Mouse (Mus musculus): ENCODE measurements at regions not wholly inside any gene's neighbourhood (a gene's known extent, or its start where the extent isn't known, plus 50 kb on each side); places are given as distances from the start of the nearest gene placed in this dataset.
A peak's percentile ranks its signal among the peaks of the same experiment; 100 is the strongest.

DNA sequence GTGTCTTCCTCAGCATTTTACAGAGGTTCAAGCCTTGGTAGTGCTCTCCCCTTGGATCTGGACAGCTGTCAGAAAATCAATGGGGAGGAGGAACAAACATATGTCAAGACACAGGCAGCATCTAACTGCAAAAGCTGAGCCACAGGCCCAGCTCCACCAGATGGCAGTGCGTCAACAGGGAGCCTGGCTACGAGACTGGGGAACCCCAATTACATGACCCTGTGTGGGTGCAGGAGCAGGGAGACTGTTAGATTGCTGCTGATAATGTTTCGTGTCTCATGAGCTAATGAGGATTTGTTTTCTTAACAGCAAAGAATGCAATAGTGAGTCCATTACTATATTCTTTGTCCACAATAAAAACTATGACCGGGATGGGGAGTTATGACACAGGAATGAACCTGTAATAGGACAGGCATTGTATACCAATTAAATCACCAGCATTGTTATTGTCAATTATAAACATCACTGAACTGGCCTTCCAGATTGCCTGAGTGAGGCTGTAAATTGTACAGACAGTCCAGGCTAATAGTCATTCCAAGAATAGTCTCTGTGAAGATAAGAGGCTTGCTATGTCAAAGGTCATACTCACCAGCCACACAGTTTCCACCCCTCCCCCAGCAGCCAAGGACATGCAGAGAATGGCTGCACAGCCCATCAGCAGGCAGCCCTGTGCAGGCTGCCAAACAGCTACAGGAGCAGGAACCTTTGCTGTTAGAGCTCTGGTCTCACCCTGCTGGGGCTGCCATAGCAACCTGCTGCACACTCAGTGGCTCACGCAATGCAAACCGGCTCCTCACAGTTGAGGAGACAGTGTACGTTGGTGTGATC lies 58.8 kb upstream of the Barx2 start:
- peak; percentile 1 for DNase-seq (ENCODE audit: low read depth)

GRCm38 (mm10) chr9:31972629-31972993 lies 59.3 kb upstream of the Barx2 start:
- no peak for DNase-seq (ENCODE audit: low read depth)

DNA sequence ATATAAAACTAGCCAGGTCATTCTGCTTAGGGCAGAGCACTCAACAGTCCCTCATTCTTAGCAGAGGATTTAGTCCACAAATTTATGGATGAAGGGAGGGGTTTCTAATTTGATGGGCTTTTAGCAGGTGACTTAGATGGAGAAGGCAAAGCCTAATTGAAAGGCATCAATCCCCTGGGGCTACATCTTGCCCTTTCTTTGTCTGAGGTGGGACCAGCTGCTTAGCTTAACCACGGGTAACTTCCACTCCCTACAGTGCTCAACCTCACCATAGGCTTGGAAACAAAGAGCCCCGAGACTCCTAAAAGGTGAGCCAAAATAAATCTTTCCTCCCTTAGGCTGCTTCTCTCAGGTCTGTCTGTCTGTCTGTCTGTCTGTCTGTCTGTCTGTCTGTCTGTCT lies 62.9 kb upstream of the Barx2 start:
- DNase-seq (ENCODE audit: low read depth), result no peak

- DNase-seq (ENCODE audit: low read depth), result no peak
Observed at GRCm38 (mm10) chr9:31978071-31978470, 64.8 kb upstream of the Barx2 start.

GRCm38 (mm10) chr9:31979211-31979610 lies 65.9 kb upstream of the Barx2 start:
- DNase-seq (ENCODE audit: low read depth), result no peak

DNA sequence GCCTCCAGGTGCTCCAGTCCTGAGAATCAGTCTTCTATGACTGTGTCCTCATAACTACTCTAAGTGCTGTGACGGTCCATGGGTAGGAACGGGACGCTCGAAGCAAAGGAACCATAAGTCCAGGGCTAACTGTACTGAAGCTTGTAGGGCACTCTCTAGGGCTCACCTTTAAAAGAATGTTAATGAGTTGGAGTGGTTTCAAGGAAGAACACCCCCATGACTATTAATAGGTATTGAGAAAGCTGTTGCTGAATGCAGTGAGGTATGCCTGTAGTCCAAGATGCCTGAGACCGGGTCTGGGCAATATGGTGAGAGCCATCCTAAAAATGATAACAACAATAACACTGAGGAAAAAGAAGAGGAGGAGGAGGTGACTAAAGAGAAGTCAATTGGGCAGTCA lies 67.2 kb upstream of the Barx2 start:
- DNase-seq (ENCODE audit: low read depth), result no peak

- no peak for DNase-seq (ENCODE audit: low read depth)
Observed at GRCm38 (mm10) chr9:31983759-31984586, 70.7 kb upstream of the Barx2 start.

GRCm38 (mm10) chr9:31988826-31989225 lies 75.6 kb upstream of the Barx2 start:
- DNase-seq (ENCODE audit: low read depth), result no peak

GRCm38 (mm10) chr9:31989581-31990360 lies 76.5 kb upstream of the Barx2 start:
- no peak for DNase-seq (ENCODE audit: low read depth)

DNA sequence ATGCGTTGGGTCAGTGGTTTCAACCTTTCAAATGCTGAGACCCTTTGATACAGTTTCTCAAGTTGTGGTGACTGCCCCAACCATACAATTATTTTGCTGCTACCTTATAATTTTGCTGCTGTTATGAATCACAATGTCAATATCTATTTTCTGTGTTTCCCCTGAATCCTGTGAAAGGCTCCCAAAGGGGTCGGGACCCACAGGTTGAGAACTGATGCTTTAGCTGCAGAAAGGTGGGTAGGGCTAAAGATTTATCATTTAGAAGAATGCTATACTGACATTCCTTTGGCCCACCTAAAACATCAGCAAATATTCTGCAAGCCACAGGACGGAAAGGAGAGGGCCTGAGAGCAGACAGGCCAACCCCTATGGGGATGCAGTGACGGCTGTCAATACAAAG lies 77.2 kb upstream of the Barx2 start:
- no peak for DNase-seq (ENCODE audit: low read depth)

DNA sequence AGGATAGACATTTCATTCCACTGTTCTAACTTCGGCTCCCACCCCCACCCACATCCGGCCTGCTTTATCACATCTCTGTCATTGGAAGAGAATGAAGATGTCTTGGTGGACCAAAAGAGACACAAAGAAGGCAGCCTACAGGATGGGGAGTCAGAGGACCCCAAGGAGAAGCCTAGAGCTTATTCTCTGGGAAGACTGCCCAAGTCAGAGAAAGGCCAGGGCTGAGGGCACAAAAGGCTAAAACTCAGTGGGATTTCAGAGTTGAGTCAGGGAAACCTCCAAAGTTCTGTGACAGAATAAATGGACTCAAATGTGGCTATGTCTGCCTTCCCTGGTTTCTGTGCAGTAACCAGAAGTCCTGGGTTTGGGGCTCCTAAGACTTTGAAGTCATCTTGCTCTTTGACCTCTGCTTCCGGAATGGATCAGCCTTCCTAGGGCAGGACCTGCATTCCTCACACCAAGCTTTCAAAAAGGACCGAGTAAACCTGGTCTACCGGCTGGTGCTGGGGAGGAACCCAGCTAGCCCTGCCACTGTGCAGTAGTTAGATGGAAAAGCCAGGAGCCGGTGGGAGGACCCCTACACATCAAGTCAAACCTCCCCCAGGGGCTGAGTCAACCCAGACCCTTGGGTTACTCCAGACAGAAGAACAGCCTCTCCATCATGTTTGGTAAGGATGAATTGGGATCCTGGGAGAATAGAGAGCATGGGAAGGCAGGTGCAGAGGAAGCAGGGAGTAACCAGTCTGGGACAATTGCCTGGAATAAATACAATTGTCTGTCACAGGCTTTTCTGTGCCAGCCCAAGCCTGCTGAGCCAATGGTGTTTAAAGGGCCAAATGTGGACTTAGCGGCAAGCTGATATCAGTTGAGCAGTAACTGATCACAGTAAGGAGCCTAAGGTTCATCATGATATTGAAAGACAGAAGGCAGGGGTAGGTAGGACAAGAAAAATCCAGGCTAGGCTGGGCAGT lies 80.7 kb upstream of the Barx2 start:
- no peak for DNase-seq (ENCODE audit: low read depth)

- no peak for DNase-seq (ENCODE audit: low read depth)
Observed at GRCm38 (mm10) chr9:31995101-31995500, 81.8 kb upstream of the Barx2 start.

- DNase-seq (ENCODE audit: low read depth), result no peak
Observed at GRCm38 (mm10) chr9:31995700-31996099, 82.4 kb upstream of the Barx2 start.

GRCm38 (mm10) chr9:31996466-31997177 lies 83.4 kb upstream of the Barx2 start:
- DNase-seq (ENCODE audit: low read depth), result no peak

GRCm38 (mm10) chr9:31997178-31998097 lies 84.2 kb upstream of the Barx2 start:
- no peak for DNase-seq (ENCODE audit: low read depth)

DNA sequence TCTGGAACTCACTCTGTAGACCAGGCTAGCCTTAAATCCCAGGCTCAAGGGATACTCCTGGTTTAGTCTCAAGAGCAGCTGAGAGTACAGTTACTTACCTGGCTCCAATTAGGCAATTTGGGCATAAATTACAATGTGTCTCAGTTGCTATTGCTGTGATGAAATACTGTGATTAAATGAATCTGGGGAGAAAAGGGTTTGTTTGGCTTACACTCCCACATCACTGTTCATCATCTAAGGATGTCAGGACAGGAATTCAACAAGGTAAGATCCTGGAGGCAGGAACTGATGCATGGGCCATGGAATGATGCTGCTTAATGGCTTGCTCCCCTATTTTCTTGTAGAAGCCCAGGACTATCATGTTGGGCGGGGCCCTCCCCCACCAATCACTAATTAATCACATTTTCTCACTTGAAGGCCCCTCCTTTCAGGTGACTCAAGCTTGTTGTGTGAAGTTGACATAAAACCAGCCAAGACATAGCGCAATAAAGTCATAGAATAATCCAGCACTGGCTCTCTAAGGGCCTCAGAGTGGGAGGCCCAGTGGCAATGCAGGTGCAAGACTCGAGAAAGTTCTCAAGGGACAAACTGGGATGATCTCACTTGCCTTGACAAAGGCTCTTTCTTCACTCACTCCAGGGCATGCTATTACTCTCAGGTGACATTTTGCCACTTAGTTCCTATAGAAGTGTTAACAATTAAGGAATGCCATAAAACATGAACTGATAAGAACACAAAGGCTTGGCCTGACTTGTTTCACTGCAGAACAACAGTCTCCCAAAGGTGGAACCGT lies 85.4 kb upstream of the Barx2 start:
- DNase-seq (ENCODE audit: low read depth), result no peak

- DNase-seq (ENCODE audit: low read depth), result no peak
Observed at GRCm38 (mm10) chr9:31999760-32000159, 86.5 kb upstream of the Barx2 start.

GRCm38 (mm10) chr9:32002924-32003323 lies 89.7 kb upstream of the Barx2 start:
- no peak for DNase-seq (ENCODE audit: low read depth)

- no peak for DNase-seq (ENCODE audit: low read depth)
Observed at GRCm38 (mm10) chr9:32003730-32004129, 90.5 kb upstream of the Barx2 start.
